Mouse (Mus musculus): ENCODE measurements around the gene Ccdc148. TPM values are rescaled to one million over a fixed set of nuclear protein-coding genes. Genes with fewer than 3 reads are reported as not detected.

Gene Ccdc148
- polyA plus RNA-seq, 1 experiment from 2014 or later, result 0.70 TPM

DNA sequence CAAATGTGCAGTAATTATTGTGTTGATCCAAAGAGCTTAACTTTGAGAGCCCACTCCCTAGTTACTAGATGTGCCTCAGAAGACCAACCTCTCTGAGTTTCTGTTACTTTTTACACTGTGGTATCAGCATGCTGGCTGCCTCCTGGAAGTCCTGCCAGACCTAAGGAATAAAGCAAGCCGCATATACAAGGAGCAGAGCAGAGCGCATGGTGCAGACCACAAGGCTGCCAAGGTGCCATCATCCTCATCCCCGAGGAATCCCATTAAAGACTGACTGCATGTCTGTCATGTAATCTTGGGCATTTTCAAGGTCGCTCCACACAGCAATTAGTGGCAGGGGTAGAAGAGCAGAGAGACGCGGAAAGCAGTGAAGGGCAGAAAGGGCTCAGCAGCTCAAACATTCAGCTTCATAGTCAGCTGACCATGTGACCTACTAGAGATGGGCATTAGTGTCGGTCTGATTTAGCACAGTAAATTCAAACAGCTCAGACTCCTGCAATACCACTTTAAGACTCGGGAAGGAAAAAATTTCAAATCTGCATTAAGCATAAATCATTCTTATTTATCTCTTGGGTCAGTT lies 110.1 kb downstream of the Ccdc148 start:
- Histone ChIP-seq H3K36me3 (ENCODE audit: control insufficient read depth, insufficient read depth) (no peaks in the 10 kb centered on the region), H3K4me3 (ENCODE audit: low read depth, low read length) (no peak overlapping the region), H3K9me3 (replicated peaks; ENCODE audit: control insufficient read depth, low read length) (no peaks in the 10 kb centered on the region), H3K4me2 (ENCODE audit: low read depth, low read length) (no peak overlapping the region), H3K4me1 (ENCODE audit: control insufficient read depth, low read depth, low read length) (no peaks in the 10 kb centered on the region), H3K27me3 (ENCODE audit: control insufficient read depth, insufficient read depth, low read depth, low read length) (no peaks in the 10 kb centered on the region), H3K9ac (ENCODE audit: low read depth, low read length) (no peak overlapping the region), H3K27ac (ENCODE audit: low read length) (no peak overlapping the region)
- ATAC-seq (ENCODE audit: low read depth), result no peak
- 67% methylated on average over 8 of the region's 8 CpGs for WGBS (ENCODE audit: insufficient replicate concordance)

DNA sequence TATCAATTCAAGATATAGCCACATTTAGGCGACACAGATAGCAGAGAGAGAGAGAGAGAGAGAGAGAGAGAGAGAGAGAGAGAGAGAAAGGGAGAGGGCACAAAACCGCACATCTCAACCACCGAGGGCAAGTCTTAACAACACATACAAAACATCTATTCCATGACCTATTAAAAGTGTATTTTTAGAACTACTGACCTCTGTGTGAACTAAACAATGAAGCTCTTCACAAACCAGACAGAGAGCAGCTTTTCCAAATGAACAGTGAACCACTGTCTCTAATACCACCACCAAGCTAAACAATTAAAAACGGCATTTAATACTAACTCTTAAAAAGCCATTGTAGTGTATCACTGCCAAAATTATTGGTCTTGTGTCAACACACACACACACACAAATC lies 110.8 kb downstream of the Ccdc148 start:
- Histone ChIP-seq H3K9me3 (replicated peaks; ENCODE audit: control insufficient read depth, low read length) (no peaks in the 10 kb centered on the region), H3K27ac (ENCODE audit: low read length) (no peak overlapping the region), H3K4me1 (ENCODE audit: control insufficient read depth, low read depth, low read length) (no peaks in the 10 kb centered on the region), H3K27me3 (ENCODE audit: control insufficient read depth, insufficient read depth, low read depth, low read length) (no peaks in the 10 kb centered on the region), H3K4me2 (ENCODE audit: low read depth, low read length) (no peak overlapping the region), H3K9ac (ENCODE audit: low read depth, low read length) (no peak overlapping the region), H3K36me3 (ENCODE audit: control insufficient read depth, insufficient read depth) (no peaks in the 10 kb centered on the region), H3K4me3 (ENCODE audit: low read depth, low read length) (no peak overlapping the region)
- WGBS (ENCODE audit: insufficient replicate concordance), result 55% methylated on average over 4 of the region's 4 CpGs
- no peak for ATAC-seq (ENCODE audit: low read depth)

DNA sequence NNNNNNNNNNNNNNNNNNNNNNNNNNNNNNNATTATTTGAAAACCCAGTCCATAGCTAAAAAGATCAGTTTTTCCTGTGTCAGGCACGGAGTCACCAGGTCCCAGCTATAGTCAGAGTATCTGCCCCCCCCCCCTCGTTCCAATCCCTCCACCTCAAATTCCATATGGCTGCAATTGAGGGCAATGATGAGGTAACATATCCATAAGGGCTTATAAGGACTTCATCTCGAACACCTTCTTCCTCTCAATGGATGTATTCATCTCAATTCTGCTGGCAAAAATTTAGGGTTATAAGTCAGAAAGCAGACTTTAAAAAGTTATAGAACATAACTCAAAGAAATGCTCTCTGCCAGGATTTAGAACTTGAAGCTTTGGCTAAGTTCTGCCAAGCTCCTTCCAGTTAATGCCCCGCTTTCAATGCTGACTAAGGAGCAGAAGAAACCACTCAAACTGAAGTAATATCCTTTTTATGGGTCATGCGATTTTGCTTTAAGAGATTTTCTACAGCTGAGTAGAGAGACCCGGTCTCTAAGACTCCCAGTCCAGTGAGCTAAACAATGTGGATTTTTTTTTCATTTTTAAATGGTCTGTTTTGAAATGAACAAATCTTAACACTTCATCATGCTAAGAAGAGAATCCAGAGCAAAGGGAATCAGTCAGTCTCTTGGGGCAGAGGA lies 111.6 kb downstream of the Ccdc148 start:
- no peaks in the 10 kb centered on the region for H3K9me3 ChIP-seq (replicated peaks; ENCODE audit: control insufficient read depth, low read length)
- H3K4me1 ChIP-seq (ENCODE audit: control insufficient read depth, low read depth, low read length), result no peaks in the 10 kb centered on the region
- H3K9ac ChIP-seq (ENCODE audit: low read depth, low read length), result no peak overlapping the region
- H3K27ac ChIP-seq (ENCODE audit: low read length), result no peak overlapping the region
- WGBS (ENCODE audit: insufficient replicate concordance), result 54% methylated on average over 6 of the region's 6 CpGs
- no peak overlapping the region for H3K4me2 ChIP-seq (ENCODE audit: low read depth, low read length)
- no peaks in the 10 kb centered on the region for H3K36me3 ChIP-seq (ENCODE audit: control insufficient read depth, insufficient read depth)
- no peaks in the 10 kb centered on the region for H3K27me3 ChIP-seq (ENCODE audit: control insufficient read depth, insufficient read depth, low read depth, low read length)
- ATAC-seq (ENCODE audit: low read depth), result no peak
- H3K4me3 ChIP-seq (ENCODE audit: low read depth, low read length), result no peak overlapping the region

- no peak overlapping the region for H3K9ac ChIP-seq (ENCODE audit: low read depth, low read length)
- H3K36me3 ChIP-seq (ENCODE audit: control insufficient read depth, insufficient read depth), result no peaks in the 10 kb centered on the region
- no peak overlapping the region for H3K27ac ChIP-seq (ENCODE audit: low read length)
- no peak for ATAC-seq (ENCODE audit: low read depth)
- H3K4me3 ChIP-seq (ENCODE audit: low read depth, low read length), result no peak overlapping the region
- H3K4me2 ChIP-seq (ENCODE audit: low read depth, low read length), result no peak overlapping the region
- no peaks in the 10 kb centered on the region for H3K4me1 ChIP-seq (ENCODE audit: control insufficient read depth, low read depth, low read length)
- H3K27me3 ChIP-seq (ENCODE audit: control insufficient read depth, insufficient read depth, low read depth, low read length), result no peaks in the 10 kb centered on the region
- no peaks in the 10 kb centered on the region for H3K9me3 ChIP-seq (replicated peaks; ENCODE audit: control insufficient read depth, low read length)
- 53% methylated on average over 22 of the region's 22 CpGs for WGBS (ENCODE audit: insufficient replicate concordance)
These were observed 117.0 kb downstream of the Ccdc148 start for GRCm38 (mm10) chr2:59043313-59044032.

- H3K27ac ChIP-seq (ENCODE audit: low read length), result no peak overlapping the region
- H3K36me3 ChIP-seq (ENCODE audit: control insufficient read depth, insufficient read depth), result no peaks in the 10 kb centered on the region
- no peak overlapping the region for H3K4me3 ChIP-seq (ENCODE audit: low read depth, low read length)
- H3K27me3 ChIP-seq (ENCODE audit: control insufficient read depth, insufficient read depth, low read depth, low read length), result no peaks in the 10 kb centered on the region
- WGBS (ENCODE audit: insufficient replicate concordance), result 39% methylated on average over 13 of the region's 13 CpGs
- no peak overlapping the region for H3K4me2 ChIP-seq (ENCODE audit: low read depth, low read length)
- no peak overlapping the region for H3K9ac ChIP-seq (ENCODE audit: low read depth, low read length)
- no peak for ATAC-seq (ENCODE audit: low read depth)
- no peaks in the 10 kb centered on the region for H3K4me1 ChIP-seq (ENCODE audit: control insufficient read depth, low read depth, low read length)
- H3K9me3 ChIP-seq (replicated peaks; ENCODE audit: control insufficient read depth, low read length), result no peaks in the 10 kb centered on the region
These were observed 117.9 kb downstream of the Ccdc148 start for GRCm38 (mm10) chr2:59042616-59043015.

DNA sequence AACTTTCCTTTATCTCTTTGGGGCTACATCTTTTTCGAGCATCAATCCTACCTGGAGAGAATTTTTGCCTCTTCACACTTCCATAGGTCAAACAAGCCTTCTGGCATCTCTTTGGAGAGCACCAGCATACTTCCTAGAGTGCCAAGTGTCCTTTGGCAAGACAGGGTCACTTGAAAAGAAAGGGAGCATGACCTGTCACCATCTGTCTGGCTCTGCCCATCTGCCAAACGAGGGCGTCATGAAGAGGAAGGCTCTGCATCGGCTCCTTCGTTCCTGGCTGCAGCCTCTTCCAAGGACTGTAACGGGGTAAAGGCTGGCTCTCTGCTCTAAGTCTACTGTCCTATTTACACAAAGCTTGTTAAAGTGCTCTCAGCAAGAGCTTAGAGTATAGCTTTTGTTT lies 124.0 kb downstream of the Ccdc148 start:
- 53% methylated on average over 6 of the region's 6 CpGs for WGBS (ENCODE audit: insufficient replicate concordance)
- H3K4me2 ChIP-seq (ENCODE audit: low read depth, low read length), result no peak overlapping the region
- no peak for ATAC-seq (ENCODE audit: low read depth)
- no peak overlapping the region for H3K9ac ChIP-seq (ENCODE audit: low read depth, low read length)
- no peak overlapping the region for H3K4me3 ChIP-seq (ENCODE audit: low read depth, low read length)
- no peak overlapping the region for H3K27ac ChIP-seq (ENCODE audit: low read length)
- H3K9me3 ChIP-seq (replicated peaks; ENCODE audit: control insufficient read depth, low read length), result no peaks in the 10 kb centered on the region
- H3K27me3 ChIP-seq (ENCODE audit: control insufficient read depth, insufficient read depth, low read depth, low read length), result no peaks in the 10 kb centered on the region
- H3K4me1 ChIP-seq (ENCODE audit: control insufficient read depth, low read depth, low read length), result no peaks in the 10 kb centered on the region
- no peaks in the 10 kb centered on the region for H3K36me3 ChIP-seq (ENCODE audit: control insufficient read depth, insufficient read depth)

DNA sequence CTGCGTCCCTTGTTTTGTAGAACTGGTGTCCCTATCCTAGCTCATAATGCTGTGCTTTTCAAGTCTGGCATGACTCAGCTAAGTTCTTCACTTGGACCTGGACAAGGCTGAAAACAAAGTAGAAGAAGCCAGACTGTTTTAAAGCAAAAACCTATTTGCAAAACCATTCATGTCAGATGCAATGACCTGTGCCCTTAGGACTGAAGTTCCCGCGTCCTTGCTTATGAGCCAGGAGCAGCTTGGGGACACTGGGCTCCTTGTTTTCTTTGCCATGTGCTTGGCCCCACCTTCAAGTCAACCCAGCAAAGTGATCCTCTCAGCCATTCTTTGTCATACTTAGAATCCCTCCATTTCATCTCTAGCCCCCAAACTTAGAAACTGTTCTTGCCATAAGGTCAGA lies 125.3 kb downstream of the Ccdc148 start:
- Histone ChIP-seq H3K9me3 (replicated peaks; ENCODE audit: control insufficient read depth, low read length) (no peaks in the 10 kb centered on the region), H3K27ac (ENCODE audit: low read length) (no peak overlapping the region), H3K9ac (ENCODE audit: low read depth, low read length) (no peak overlapping the region), H3K27me3 (ENCODE audit: control insufficient read depth, insufficient read depth, low read depth, low read length) (no peaks in the 10 kb centered on the region), H3K4me2 (ENCODE audit: low read depth, low read length) (no peak overlapping the region), H3K4me1 (ENCODE audit: control insufficient read depth, low read depth, low read length) (no peaks in the 10 kb centered on the region), H3K36me3 (ENCODE audit: control insufficient read depth, insufficient read depth) (no peaks in the 10 kb centered on the region), H3K4me3 (ENCODE audit: low read depth, low read length) (no peak overlapping the region)
- no peak for ATAC-seq (ENCODE audit: low read depth)
- WGBS (ENCODE audit: insufficient replicate concordance), result 68% methylated on average over 3 of the region's 3 CpGs

DNA sequence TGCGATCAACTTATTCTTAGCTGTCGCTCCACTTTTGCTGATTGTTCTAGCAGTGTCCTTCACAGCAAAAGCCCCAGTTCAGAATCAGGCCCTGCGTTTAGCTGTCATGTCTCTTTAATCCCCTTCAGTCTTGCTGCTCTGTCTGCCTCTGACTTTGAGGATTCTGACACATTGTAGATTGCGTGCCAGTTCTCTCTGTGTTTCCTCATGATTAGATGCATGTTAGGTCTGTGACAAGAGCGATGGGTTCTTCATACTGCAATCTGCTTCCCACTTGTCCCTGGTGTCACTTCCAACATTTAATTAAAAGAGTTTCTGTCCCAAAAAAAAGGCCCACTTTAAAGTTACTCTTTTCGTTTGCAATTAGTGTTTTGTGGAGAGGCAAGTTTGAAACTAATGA lies 126.2 kb downstream of the Ccdc148 start:
- Histone ChIP-seq H3K9ac (ENCODE audit: low read depth, low read length) (no peak overlapping the region), H3K4me3 (ENCODE audit: low read depth, low read length) (no peak overlapping the region), H3K4me1 (ENCODE audit: control insufficient read depth, low read depth, low read length) (no peaks in the 10 kb centered on the region), H3K36me3 (ENCODE audit: control insufficient read depth, insufficient read depth) (no peaks in the 10 kb centered on the region), H3K27ac (ENCODE audit: low read length) (no peak overlapping the region), H3K27me3 (ENCODE audit: control insufficient read depth, insufficient read depth, low read depth, low read length) (no peaks in the 10 kb centered on the region), H3K4me2 (ENCODE audit: low read depth, low read length) (no peak overlapping the region), H3K9me3 (replicated peaks; ENCODE audit: control insufficient read depth, low read length) (no peaks in the 10 kb centered on the region)
- 55% methylated on average over 6 of the region's 6 CpGs for whole genome bisulfite sequencing (ENCODE audit: insufficient replicate concordance)
- no peak for ATAC-seq (ENCODE audit: low read depth)

DNA sequence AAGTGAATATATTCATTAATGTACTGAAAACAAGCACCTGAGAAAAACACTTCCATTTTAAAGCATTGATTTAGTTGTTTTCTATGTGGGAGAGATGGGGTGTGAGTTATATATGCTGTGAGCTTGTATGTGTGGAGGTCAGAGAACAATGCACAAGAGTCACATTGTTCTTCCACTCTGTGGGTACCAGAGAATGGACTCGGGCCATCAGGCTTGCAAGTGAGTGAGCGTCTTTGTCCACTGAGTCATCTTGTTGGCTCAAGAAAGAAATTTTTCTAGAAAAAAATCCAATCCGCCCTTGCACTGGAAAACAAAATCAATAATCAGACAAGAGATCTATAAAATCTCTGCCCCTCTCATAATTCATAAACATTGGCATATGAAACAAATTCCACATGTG lies 135.9 kb downstream of the Ccdc148 start:
- ATAC-seq (ENCODE audit: low read depth), result no peak
- H3K9ac ChIP-seq (ENCODE audit: low read depth, low read length), result no peak overlapping the region
- no peaks in the 10 kb centered on the region for H3K4me1 ChIP-seq (ENCODE audit: control insufficient read depth, low read depth, low read length)
- no peaks in the 10 kb centered on the region for H3K27me3 ChIP-seq (ENCODE audit: control insufficient read depth, insufficient read depth, low read depth, low read length)
- no peak overlapping the region for H3K4me3 ChIP-seq (ENCODE audit: low read depth, low read length)
- no peak overlapping the region for H3K27ac ChIP-seq (ENCODE audit: low read length)
- H3K4me2 ChIP-seq (ENCODE audit: low read depth, low read length), result no peak overlapping the region
- H3K36me3 ChIP-seq (ENCODE audit: control insufficient read depth, insufficient read depth), result no peaks in the 10 kb centered on the region
- WGBS (ENCODE audit: insufficient replicate concordance), result 56% methylated on average over 3 of the region's 3 CpGs
- H3K9me3 ChIP-seq (replicated peaks; ENCODE audit: control insufficient read depth, low read length), result no peaks in the 10 kb centered on the region
